Mouse (Mus musculus): ENCODE measurements at regions not wholly inside any gene's neighbourhood (a gene's known extent, or its start where the extent isn't known, plus 50 kb on each side); places are given as distances from the start of the nearest gene placed in this dataset.

GRCm38 (mm10) chr3:34466312-34466711 is 183.9 kb upstream of the Sox2 start:
- DNase-seq (ENCODE audit: low read depth, low spot score) = no peak

GRCm38 (mm10) chr3:34465040-34465831 is 185.0 kb upstream of the Sox2 start:
- DNase-seq (ENCODE audit: low read depth, low spot score) = no peak

DNA sequence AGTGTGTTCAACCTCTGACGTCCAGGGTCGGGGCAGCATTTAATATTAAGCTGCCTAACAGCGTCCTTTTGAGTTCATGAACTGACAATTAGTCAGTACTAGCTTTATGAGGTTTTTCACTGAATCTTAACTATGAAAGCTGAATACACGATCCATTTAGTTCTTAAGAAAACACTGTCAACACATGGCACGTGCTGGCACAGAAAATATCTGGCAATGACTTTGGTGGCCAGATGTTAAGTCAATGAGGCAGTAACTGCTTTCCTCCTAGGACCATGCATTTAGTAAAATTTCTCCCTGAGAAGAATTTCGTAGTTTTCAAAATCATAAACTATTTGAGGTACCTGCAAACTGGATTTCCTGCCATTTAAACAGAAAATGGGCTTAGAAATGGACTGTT is 191.4 kb upstream of the Sox2 start:
- DNase-seq (ENCODE audit: low read depth, low spot score) = no peak

- no peak for DNase-seq (ENCODE audit: low read depth, low spot score)
Measured at GRCm38 (mm10) chr3:34457821-34458220, 192.4 kb upstream of the Sox2 start.

GRCm38 (mm10) chr3:34456488-34457433 is 193.4 kb upstream of the Sox2 start:
- DNase-seq (ENCODE audit: low read depth, low spot score) = no peak

DNA sequence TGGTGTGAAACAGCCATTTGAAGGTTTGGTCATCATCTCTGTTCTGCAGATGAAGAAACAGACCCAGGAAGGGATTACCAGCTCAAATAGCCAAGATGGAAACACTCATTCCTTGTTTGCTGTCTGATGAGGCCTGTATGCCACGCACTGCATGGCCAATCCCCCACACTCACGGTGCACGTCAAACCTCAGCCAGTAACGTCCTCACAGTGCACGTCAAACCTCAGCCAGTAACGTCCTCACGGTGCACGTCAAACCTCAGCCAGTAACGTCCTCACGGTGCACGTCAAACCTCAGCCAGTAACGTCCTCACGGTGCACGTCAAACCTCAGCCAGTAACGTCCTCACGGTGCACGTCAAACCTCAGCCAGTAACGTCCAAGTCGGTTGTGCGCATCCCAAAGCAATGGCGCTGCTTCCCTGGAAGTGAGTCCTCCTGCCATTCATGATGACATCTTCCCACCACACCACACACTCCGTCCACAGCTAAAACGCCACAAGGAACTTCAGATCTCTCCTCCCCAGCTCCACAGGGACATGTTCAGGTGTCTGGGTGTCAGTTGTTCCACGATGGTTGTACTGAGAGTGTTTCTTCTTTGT is 196.1 kb upstream of the Sox2 start:
- DNase-seq (ENCODE audit: low read depth, low spot score) = no peak

GRCm38 (mm10) chr3:34445354-34445753 is 204.9 kb upstream of the Sox2 start:
- no peak for DNase-seq (ENCODE audit: low read depth, low spot score)

GRCm38 (mm10) chr3:34444802-34445201 is 205.4 kb upstream of the Sox2 start:
- no peak for DNase-seq (ENCODE audit: low read depth, low spot score)

GRCm38 (mm10) chr3:34443731-34444628 is 206.2 kb upstream of the Sox2 start:
- no peak for DNase-seq (ENCODE audit: low read depth, low spot score)

GRCm38 (mm10) chr3:34443307-34443706 is 206.9 kb upstream of the Sox2 start:
- no peak for DNase-seq (ENCODE audit: low read depth, low spot score)

DNA sequence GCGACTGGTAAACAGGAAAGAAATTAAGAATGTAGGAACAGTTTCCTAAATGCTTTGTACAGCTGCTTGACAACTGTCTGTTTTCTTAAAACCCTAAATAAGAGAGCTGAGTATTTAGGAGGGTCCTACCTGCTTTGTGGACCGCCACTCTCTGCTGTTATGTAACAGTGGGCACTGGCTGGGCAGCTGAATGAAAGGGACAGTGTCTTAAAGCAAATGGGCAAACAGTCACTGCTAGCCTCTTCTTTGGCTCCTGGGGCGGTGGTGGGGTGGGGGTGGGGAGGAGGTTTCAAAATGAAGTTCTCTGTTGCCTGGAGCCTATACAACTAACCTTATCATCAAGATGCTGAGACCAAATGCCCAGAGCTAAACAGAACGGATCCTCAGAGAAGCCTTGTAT is 208.4 kb upstream of the Sox2 start:
- DNase-seq (ENCODE audit: low read depth, low spot score) = no peak

DNA sequence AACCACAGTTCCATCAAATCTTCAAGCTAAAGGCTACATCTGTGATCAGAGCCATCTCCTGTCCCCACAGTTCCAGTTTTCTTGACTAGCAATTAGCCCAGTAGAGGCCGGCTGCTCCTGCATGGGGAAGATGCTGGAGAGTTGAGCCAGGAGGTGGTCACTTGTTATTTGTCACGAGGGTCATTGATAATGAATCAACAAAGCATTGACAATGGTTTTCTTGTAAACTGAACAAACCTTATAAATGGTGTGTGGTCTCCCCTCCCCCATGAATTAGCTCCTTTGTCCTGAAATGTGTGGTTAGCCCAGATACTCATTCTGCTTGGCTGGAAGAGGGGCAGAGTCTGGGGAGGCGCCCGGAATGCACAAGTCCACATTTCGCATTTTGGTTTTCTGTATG is 208.9 kb upstream of the Sox2 start:
- no peak for DNase-seq (ENCODE audit: low read depth, low spot score)

DNA sequence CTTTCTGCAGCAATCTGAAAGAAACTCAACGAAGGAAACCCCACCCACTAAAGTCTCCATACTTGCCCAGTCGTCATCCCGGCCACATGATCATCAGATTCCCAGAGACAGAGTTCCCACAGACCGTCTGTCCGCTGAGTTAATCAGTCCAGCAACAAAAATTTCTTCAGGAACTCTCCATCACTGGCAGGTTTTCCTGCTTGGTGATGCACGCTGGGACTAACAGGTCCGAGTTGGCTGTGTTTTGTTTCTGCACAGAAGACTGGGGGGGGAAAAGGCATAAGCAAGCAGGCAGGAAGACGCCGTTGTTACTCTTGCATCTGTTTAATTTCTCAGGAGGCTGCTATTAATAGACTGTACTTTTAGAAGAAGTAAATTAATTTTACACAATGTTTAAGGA is 215.3 kb upstream of the Sox2 start:
- no peak for DNase-seq (ENCODE audit: low read depth, low spot score)

DNA sequence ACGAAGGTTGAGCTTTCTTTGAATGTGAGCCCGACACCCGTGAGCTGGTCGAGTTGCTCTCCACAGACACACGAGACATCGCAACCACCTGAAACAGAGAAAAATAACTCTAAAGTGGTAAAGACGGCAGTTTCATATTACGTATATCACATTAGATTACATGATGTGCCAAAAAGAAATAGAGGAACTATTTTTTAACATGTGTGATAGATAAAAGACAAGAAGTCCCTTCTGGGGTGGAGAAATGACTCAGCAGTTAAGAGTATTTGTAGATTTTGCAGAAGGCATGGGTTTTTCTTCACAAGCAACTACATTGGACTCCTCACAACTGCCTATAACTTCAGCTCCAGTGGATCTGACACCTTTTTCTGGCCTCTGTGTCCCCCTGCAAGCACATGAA is 222.2 kb upstream of the Sox2 start:
- DNase-seq (ENCODE audit: low read depth, low spot score) = no peak

GRCm38 (mm10) chr3:34427495-34427894 is 222.7 kb upstream of the Sox2 start:
- no peak for DNase-seq (ENCODE audit: low read depth, low spot score)

GRCm38 (mm10) chr3:34426955-34427354 is 223.2 kb upstream of the Sox2 start:
- DNase-seq (ENCODE audit: low read depth, low spot score) = no peak

- no peak for DNase-seq (ENCODE audit: low read depth, low spot score)
Measured at GRCm38 (mm10) chr3:34411915-34412306, 238.3 kb upstream of the Sox2 start.

- DNase-seq (ENCODE audit: low read depth, low spot score) = no peak
Measured at GRCm38 (mm10) chr3:34411142-34411914, 238.9 kb upstream of the Sox2 start.

- DNase-seq (ENCODE audit: low read depth, low spot score) = no peak
Measured at GRCm38 (mm10) chr3:34403586-34403985, 246.6 kb upstream of the Sox2 start.

DNA sequence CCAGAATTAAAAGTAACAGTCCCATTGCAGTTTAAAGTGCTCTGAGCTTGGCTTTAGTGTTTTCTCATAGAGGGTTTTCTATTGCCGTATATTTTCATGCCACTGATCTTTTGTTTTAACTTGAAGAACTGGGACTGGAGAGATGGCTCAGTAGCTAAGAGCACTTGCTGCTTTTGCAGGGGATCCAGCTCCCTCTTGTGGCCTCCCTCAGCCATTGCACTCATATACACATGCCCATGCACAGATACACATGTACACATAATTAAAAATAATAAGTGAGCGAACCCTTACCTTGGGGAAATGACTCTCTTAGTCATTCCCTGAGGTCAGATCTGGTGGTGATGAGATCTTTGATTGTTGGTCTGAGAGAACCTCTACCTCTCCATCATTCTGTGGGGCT is 258.9 kb upstream of the Sox2 start:
- no peak for DNase-seq (ENCODE audit: low read depth, low spot score)
